Mouse (Mus musculus): Measurements from ENCODE around the gene Tmem217.
"Not testable (repeated sequence)": the region's sequence is repeated elsewhere in the genome, so short reads cannot be mapped to it uniquely, and the experiment has no call there.

Gene Tmem217

DNA sequence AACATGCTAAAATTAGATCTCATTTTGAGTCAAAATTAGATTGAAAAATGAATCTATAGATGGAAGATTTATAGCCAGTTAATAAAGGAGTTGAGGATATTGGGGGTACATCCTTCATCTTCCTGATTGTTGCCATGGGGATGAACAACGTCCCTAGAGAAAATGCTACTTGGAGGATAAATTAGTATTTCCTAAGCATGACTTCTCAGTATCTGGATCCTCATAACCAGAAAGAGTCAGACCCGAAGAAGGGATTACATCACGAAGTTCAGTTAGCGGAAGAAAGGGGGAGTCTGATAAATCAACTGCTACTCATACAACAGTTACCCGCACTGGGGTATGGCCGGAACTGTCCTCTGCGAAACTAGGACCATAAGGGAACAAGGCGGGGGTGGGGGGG lies 3.2 kb downstream of the Tmem217 start:
- no peak for DNase-seq (ENCODE audit: low spot score in 2 of 2)

DNA sequence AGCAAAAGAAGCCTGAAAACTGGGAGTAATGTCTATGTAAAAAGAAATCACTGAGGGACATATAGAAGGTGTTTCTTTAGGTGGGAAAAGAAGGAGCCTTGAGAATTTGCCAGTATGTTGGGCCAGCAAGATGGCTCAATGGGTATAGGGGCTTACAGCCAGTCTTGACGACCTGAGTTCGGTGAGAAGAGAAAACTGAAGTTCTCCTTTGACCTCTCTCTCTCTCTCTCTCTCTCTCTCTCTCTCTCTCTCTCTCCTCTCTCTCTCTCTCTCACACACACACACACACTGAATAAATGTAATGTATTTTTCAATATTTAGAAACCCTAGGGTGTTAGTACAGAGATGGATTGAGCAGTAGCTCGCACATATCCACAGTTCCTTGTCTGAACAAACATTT lies 3.7 kb downstream of the Tmem217 start:
- DNase-seq (ENCODE audit: low spot score in 2 of 2) = no peak

DNA sequence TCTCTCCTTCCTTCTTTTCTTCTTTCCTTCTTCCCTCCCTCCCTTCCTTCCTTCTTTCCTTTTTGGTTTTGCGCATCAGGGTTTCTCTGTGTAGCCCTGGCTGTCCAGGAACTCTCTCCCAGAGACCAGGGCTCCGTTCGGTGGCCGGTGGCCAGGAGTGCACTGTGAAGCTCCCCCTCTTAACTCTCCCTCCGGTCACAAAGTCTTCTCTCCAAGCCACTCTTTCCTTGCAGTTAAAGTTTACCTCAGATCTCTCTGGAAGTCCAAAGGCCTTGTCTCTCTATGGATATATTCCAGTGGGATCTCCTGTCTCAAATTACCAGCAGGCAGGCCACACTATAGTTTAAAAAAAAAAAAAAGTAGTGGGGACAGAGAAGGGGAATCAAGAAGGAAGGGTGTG lies 6.9 kb downstream of the Tmem217 start:
- DNase-seq (ENCODE audit: low spot score in 2 of 2) = no peak

DNA sequence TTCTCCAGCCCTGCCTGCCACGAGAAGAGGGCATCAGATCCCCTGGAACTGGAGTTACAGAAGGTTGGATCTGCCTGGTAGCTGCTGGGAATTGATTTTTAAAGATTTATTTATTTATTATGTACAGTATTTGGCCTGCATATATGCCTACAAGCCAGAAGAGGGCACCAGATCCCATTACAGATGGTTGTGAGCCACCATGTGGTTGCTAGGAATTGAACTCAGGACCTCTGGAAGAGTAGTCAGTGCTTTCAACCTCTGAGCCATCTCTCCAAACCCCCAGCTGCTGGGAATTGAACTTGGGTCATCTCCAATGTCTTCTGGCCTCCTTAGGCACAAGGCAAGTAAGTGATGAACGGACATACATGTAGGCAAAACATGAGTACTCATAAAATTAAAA lies 8.1 kb downstream of the Tmem217 start:
- DNase-seq (ENCODE audit: low spot score in 2 of 2) = no peak

DNA sequence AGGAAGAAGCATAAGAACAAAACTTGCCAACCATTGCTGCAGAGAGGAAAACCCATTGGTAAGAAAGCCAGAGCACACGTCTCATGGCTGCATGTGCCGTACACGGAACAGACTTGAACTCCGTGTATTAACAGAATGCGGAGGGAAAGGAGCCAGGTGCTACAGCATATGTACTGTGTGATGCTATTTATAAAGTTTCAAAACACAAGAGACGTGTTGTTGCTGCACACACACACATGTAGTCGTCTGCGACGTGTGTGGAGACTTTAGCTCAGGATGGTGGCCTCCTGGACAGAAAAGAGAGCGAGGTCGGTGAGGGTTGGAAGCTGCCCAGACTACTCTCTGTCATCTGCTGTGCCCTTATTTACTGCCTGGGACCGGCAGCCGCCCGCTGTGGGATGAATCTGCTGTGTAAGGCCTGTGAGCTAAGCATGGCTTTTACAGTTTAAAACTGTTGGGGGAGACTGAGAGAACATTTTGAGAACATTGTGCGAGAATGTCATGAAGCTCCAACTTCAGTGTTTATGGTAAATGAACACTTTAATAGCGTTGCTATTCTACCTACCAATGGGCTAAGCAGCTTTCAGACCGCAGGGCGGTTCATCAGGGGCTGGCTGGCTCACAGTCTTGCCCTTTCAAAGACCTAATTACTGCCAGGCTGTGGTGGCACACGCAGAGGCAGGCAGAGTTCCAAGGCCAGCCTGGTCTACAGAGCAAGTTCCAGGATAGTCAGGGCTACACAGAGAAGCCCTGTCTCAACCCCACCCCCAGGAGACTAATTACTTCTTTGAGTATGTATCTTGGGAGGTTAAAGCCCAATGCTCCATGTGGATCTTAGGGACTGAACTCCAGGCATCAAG lies 9.1 kb downstream of the Tmem217 start:
- no peak for DNase-seq (ENCODE audit: low spot score in 2 of 2)

DNA sequence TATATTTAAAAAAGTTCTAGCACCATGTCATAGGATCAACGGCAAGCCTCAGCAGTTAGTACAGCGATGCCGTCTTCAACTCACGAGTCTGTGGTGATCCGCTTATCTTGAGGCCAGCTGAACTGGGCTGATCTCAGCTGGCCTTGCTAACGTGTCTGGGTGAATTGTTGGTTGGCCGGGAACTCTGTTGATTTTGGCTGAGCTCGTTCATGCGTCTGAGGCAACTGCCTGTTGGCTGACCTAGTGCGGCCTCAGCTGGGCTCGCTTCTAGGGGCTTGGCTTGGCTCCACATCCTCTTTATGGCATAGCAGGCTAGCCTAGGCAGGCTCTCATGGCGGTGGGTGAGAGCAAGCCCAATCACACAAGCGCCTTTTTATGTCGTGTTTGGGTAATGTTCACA lies 10.8 kb downstream of the Tmem217 start:
- no peak for DNase-seq (ENCODE audit: low spot score in 2 of 2)

DNA sequence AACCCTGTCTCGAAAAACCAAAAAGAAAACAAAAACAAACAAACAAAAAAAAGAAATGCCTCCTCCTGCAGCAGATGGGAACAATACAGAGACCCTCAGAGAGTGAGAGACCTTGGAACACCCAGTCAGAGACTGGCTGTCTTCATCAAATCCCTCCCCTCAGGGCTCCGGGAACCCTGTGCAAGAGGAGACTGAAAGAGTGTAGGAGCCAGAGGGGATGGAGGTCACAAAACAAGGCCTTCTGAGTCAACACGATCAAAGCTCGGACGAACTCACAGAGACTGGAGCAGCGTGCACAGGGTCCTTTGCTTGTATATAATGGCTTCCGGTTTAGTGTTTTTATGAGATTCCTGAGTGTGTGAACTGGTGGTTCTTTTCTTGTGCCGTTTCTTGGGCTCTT lies 11.8 kb downstream of the Tmem217 start:
- DNase-seq (ENCODE audit: low spot score in 2 of 2) = no peak

DNA sequence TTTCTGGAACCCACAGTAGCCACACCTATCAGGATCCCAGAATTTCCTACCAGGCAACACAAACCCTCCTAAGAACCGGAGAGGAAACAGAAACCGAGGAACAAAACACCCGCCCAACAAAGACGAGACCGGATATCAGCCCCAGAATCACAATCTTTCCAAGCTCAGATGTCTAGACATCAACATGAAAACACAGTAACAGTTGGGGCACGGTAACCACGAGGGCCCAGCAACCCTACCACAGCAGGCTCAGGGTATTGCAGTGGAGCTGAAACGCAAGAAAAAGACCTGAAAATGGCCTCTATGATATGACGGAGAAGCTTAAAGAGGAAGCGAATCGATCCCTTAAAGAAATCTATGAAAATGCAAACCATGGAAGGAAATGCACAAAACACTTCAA lies 18.3 kb downstream of the Tmem217 start:
- DNase-seq (ENCODE audit: low spot score in 2 of 2) = no peak

DNA sequence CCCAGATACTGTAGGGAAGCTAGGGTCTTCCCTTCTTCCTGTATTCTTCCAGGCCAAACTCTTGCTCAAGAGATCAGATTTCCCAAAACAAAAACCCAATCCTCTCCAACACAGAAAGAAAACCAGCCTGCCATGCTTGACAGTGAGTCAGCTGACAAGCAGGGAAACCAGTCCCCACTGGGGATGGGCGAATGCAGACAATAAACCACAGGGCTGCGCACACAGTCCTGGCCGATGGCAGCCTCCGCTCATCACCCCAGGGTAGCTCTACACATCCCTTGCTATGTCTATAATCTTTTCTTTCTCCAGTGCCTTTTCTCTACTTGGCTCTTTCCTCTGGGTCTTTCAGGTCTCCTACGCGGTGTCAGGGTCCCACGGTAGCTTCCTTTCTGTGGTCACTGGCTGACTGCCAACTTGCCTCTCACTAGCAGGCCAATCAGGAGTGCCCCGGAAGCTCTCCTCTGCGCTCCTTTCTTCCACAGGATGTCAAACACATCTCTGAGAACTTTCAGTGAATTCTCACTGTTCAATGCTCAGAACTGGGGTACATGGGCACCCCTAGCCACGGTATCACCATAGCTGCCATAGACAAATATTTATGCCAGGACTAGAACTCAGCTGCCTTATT lies 20.3 kb downstream of the Tmem217 start:
- no peak for DNase-seq (ENCODE audit: low spot score in 2 of 2)

DNA sequence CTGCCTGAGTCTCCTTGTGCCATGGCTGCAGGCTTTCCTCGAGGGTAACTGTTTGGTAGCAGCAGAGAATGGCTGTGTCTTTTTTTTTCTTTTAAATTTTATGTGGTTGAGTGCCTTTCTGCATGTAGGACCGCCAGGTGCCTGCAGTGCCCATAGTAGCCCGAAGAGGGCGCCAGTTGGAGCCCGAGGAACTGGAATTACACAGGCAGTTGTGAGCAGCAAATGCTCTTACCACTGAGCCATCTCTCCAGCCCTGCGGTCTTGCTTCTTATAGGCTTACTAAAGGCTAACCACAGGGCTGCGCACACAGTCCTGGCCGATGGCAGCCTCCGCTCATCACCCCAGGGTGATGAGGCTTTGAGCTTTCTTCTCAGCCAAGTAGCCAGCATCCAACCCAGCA lies 20.9 kb downstream of the Tmem217 start:
- no peak for DNase-seq (ENCODE audit: low spot score in 2 of 2)

DNA sequence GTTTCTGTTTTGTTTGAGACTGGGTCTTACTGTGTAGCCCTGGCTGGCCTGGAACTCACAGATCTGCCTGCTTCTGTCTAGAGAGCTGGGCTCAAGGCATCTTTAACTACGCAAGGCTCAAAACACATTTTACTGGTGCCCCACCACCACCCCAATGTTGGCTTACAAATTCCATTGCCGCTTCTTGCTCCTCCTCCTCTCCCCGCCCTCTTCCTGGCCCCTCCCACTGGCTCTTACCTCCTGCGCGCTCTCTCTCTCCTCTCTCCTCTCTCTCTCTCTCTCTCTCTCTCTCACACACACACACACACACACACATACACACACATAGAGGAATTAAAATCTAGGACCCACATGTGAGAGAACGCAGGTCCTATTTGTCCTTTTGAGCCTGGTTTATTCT lies 21.7 kb downstream of the Tmem217 start:
- DNase-seq (ENCODE audit: low spot score in 2 of 2) = no peak

DNA sequence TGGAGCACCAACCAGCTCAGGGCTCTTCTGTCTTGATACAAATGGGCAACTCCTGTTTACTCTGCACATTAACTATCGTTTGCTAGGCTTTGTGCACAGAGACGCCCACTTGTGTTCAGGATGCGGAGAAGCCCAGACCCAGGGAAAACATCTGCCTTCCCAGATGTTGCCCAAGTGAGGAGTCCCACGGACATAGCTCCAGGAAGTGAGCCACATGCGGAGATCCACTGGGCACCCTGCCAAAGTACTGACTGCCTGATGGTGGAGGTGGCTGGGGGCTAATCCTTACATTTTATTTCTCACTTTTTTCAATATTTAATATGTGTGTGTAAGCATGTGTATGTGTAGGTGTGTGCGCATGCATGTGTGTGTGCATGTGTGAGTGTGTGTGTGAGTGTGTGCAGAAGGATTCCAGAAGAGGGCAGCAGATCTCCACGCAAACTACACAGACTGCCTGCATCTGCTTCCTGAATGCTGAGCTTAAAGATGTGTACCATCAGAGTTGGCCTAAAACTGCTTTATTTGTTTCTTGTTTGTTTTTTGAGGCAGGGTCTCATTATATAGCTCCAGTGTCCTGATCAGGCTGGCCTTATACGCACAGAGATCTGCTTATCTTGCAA lies 23.5 kb downstream of the Tmem217 start:
- DNase-seq (ENCODE audit: low spot score in 2 of 2) = no peak

DNA sequence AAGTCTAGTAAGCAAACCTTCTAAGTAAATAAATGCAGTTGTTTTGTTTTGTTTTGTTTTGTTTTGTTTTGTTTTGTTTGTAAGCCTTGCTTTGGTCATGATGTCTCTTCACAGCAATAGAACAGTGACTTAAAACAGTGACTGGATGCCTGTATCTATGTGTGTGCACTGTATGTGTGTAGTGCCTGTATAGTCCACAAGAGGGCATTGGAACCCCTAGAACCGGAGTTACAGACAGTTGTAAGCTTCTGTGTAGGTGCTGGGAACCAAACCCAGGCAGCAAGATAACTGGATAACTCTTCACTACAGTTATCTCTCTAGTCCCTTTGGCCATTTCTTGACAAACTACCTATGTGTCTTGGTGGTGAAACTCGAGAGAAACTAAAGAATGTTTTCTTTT lies 26.6 kb downstream of the Tmem217 start:
- no peak for DNase-seq (ENCODE audit: low spot score in 2 of 2)

DNA sequence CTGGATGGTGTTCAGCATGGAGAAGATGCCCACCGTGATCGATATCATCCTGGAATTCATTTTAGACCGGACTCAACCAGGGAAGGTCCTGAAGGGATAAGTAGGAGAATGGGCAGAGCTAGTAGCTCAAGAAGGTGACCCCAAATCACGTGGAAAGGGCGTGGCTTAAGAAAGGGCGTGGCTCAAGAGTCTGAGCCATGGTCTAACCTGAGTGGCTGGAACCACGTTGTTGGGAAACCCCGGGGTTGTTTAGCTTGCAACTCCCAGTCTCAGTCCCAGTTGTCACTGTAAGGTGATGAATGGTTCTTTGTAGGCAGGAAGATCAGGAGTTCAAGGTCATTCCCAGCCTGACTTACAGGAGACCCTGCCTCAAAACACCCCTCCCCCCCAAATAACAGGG lies 32.5 kb downstream of the Tmem217 start:
- no peak for DNase-seq (ENCODE audit: low spot score in 2 of 2)

DNA sequence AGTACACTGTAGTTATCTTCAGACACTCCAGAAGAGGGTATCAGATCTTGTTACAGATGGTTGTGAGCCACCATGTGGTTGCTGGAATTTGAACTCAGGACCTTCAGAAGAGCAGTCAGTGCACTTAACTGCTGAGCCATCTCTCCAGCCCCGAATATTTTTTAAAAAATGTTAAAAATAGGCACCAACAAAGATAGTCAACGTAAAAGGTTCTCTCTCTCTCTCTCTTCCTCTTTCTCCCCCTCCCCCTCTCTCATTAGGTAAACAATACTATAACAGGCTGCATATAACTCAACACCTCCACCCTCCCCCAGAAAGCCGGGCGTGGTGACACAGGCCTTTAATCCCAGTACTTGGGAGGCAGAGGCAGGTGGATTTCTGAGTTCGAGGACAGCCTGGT lies 33.5 kb downstream of the Tmem217 start:
- not testable (repeated sequence) for DNase-seq (ENCODE audit: low spot score in 2 of 2)

DNA sequence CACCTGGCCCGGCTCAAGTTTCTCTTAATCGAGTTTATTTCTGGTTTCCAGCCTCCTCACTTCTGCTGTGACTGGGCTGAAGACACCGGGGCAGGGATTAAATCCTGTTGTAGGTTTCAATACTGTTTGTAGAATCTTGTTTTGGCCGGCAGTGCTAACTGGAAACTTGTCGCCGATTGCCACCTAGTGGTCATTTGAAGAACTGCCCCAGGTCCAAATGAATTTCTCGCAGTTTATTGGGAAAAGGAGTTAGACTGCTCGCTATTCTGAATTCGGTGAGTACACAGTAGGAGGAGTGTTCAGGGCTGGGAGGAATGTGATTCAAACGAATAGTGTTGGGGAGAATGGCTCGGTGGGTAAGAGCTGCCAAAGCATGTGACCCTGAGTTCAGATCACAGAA lies 37.8 kb downstream of the Tmem217 start:
- peak; percentile 81 to 91 for DNase-seq (ENCODE audit: low spot score in 2 of 2)

DNA sequence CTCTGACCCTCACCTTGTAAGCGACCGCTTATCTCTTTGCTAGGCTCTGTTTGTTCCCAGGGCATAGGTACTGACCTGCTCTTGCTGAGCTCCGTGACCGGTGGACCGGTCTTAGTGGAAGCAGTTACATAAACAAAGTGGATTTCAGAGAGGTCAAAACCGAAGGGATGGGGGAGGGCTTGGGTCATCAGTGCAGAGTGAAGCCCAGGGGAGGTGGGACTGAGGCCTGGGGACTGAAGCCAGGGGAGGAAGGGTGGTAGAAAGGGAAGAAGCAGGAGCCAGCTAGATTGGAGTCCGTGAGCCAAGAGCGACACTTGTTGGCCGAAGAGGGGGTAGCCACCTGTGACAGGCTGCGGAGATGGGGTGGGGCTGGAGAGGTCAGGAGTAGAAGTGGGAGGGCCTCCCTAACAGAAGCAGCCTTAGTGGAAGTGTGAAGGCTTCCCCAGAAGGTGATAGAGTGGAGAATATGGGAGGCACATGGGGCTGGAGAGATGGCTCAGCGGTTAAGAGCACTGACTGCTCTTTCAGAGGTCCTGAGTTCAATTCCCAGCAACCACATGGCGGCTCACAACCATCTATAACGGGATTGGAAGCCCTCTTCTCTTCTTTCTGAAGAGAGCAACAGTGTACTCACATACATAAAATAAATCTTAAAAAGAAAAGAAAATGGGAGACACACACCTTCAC lies 39.0 kb downstream of the Tmem217 start:
- peak; percentile 82 to 87 for DNase-seq (ENCODE audit: low spot score in 2 of 2)

DNA sequence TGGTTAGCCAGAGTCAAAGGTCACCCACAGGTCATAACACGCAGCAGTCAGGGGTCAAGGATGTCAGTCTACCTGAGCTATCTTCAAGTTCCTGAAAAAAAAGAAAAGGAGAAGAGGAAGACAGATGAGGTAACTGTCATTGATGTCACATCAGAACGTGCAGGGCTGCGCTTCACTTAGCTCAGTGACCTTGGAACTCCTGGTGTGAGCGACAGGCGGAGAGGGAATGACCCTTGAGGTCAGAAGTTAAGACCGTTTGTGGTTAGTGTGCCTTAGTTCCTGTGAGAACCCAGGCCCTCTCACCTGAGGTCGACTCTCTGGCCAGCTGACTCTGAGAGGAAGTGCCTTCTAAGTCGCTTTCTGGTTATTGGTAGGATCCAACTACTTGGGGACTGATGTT lies 41.5 kb downstream of the Tmem217 start:
- DNase-seq (ENCODE audit: low spot score in 2 of 2) = peak in 1 of 2 experiments; percentile 65

DNA sequence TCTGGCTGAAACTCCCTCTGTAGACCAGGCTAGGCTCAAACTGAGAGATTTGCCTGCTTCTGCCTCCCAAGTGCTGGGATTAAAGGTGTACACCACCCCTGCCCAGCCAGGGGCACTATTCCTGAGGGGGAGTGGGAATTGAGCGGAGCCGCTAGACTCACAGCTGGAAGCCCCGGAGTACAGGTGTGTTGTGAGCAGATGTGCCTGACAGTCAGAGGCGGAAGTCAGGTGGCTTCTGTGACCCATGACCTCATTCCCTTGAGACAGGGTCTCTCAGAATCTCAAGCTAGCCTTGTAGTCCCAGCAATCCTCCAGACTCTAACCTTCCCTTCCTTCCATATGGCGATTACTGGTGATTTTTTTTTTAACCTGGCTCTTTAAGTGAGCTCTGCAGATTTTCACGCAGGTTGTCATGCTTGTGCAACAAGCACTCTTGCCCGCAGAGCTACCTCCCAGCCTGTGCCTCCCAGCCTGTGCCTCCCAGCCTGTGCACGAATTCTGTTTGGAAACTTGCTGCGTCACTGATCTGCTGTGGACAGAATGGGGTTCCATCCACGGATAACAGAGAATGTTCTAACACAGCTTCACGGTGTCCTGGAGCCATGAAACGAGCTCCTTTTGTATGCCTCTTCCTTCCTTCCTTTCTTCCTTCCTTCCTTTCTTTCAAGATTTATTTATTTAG lies 43.1 kb downstream of the Tmem217 start:
- peak; percentile 39 to 61 for DNase-seq (ENCODE audit: low spot score in 2 of 2)

DNA sequence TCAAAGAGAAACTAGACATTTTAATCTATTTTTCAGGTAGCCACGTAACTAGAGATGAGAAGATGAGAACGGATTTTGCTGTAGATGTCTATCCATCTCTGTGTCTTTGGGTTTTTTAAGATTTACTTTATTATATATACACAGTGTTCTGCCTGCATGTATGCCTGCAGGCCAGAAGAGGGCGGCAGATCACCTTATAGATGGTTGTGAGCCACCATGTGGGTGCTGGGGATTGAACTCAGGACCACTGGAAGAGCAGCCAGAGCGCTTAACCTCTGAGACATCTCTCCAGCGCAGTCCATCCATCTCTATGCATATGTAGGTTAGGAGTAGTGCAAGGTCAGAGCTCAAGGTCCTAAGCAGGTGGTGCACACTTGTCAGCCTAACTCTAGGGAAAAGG lies 48.5 kb downstream of the Tmem217 start:
- peak in 1 of 2 experiments; percentile 73 for DNase-seq (ENCODE audit: low spot score in 2 of 2)
